Mouse (Mus musculus): ENCODE data around the gene Btbd3. TPM values are rescaled to one million over a fixed set of nuclear protein-coding genes. Genes with fewer than 3 reads are reported as not detected.

Btbd3 gene
- polyA plus RNA-seq, 1 experiment from 2014 or later, result 13.8 TPM

- no peak for DNase-seq (ENCODE audit: low spot score)
- 55% methylated on average over 4 of the region's 4 CpGs for WGBS
- no peaks in the 10 kb centered on the region for H3K36me3 ChIP-seq
- H3K27ac ChIP-seq, result no peak overlapping the region
- no peak overlapping the region for H3K4me3 ChIP-seq
- peaks cover 7% of the 10 kb centered on the region; the same call in 1 of the 2 replicates for H3K4me1 ChIP-seq (replicated peaks)
- H3K27me3 ChIP-seq (ENCODE audit: insufficient read depth, poor library complexity, severe bottlenecking), result no peaks in the 10 kb centered on the region
- no peaks in the 10 kb centered on the region for H3K9me3 ChIP-seq
These were observed 275.6 kb downstream of the Btbd3 start for GRCm38 (mm10) chr2:138531992-138532391.

- 64% methylated on average over 3 of the region's 3 CpGs for WGBS
- Histone ChIP-seq H3K36me3 (no peaks in the 10 kb centered on the region), H3K27me3 (ENCODE audit: insufficient read depth, poor library complexity, severe bottlenecking) (no peaks in the 10 kb centered on the region), H3K27ac (no peak overlapping the region), H3K4me1 (replicated peaks) (no peaks in the 10 kb centered on the region), H3K9me3 (no peaks in the 10 kb centered on the region), H3K4me3 (no peak overlapping the region)
- DNase-seq (ENCODE audit: low spot score), result no peak
These were observed 283.3 kb downstream of the Btbd3 start for GRCm38 (mm10) chr2:138539655-138540054.

- Histone ChIP-seq H3K27ac (no peak overlapping the region), H3K27me3 (ENCODE audit: insufficient read depth, poor library complexity, severe bottlenecking) (no peaks in the 10 kb centered on the region), H3K4me1 (replicated peaks) (no peaks in the 10 kb centered on the region), H3K9me3 (no peaks in the 10 kb centered on the region), H3K4me3 (no peak overlapping the region), H3K36me3 (no peaks in the 10 kb centered on the region)
- WGBS, result 86% methylated on average over 2 of the region's 2 CpGs
- no peak for DNase-seq (ENCODE audit: low spot score)
These were observed 292.6 kb downstream of the Btbd3 start for GRCm38 (mm10) chr2:138548990-138549389.

- WGBS, result 88% methylated on average over 5 of the region's 5 CpGs
- H3K36me3 ChIP-seq, result no peaks in the 10 kb centered on the region
- H3K4me1 ChIP-seq (replicated peaks), result no peaks in the 10 kb centered on the region
- no peaks in the 10 kb centered on the region for H3K27me3 ChIP-seq (ENCODE audit: insufficient read depth, poor library complexity, severe bottlenecking)
- no peaks in the 10 kb centered on the region for H3K9me3 ChIP-seq
- DNase-seq (ENCODE audit: low spot score), result no peak
- no peak overlapping the region for H3K27ac ChIP-seq
- no peak overlapping the region for H3K4me3 ChIP-seq
These were observed 295.2 kb downstream of the Btbd3 start for GRCm38 (mm10) chr2:138551516-138551915.

GRCm38 (mm10) chr2:138555106-138555862, 298.9 kb downstream of the Btbd3 start:
- Histone ChIP-seq H3K27me3 (ENCODE audit: insufficient read depth, poor library complexity, severe bottlenecking) (no peaks in the 10 kb centered on the region), H3K4me3 (no peak overlapping the region), H3K4me1 (replicated peaks) (no peaks in the 10 kb centered on the region), H3K9me3 (no peaks in the 10 kb centered on the region), H3K36me3 (no peaks in the 10 kb centered on the region), H3K27ac (no peak overlapping the region)
- no peak for DNase-seq (ENCODE audit: low spot score)
- 89% methylated on average over 11 of the region's 11 CpGs for whole genome bisulfite sequencing

GRCm38 (mm10) chr2:138585930-138586329, 329.6 kb downstream of the Btbd3 start:
- Histone ChIP-seq H3K4me3 (no peak overlapping the region), H3K4me1 (replicated peaks) (no peaks in the 10 kb centered on the region), H3K36me3 (no peaks in the 10 kb centered on the region), H3K9me3 (no peaks in the 10 kb centered on the region), H3K27ac (no peak overlapping the region), H3K27me3 (ENCODE audit: insufficient read depth, poor library complexity, severe bottlenecking) (no peaks in the 10 kb centered on the region)
- WGBS, result 86% methylated on average over 2 of the region's 2 CpGs
- DNase-seq (ENCODE audit: low spot score), result no peak

DNA sequence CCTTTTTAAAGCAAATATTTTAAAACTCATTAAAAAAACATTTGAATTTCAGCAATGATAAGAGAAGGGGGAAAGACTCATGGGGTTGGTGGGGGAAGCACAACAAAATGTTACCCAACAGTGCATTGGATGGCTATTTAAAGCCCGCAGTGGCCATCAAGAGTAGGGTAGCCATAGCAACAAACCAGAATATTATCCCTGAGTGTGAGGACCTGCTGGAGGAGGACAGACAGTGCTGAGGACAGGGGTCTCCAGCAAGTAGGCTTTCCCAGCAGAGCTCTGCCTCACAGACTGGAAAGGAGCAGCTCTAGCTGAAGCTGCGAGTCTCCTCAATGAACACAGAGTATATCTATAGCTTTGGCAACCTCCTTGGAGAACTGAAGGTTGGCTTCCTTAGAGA, 331.0 kb downstream of the Btbd3 start:
- no peaks in the 10 kb centered on the region for H3K27me3 ChIP-seq (ENCODE audit: insufficient read depth, poor library complexity, severe bottlenecking)
- no peaks in the 10 kb centered on the region for H3K4me1 ChIP-seq (replicated peaks)
- no peak overlapping the region for H3K4me3 ChIP-seq
- H3K27ac ChIP-seq, result no peak overlapping the region
- 86% methylated on average over 2 of the region's 2 CpGs for WGBS
- no peak for DNase-seq (ENCODE audit: low spot score)
- no peaks in the 10 kb centered on the region for H3K9me3 ChIP-seq
- no peaks in the 10 kb centered on the region for H3K36me3 ChIP-seq

DNA sequence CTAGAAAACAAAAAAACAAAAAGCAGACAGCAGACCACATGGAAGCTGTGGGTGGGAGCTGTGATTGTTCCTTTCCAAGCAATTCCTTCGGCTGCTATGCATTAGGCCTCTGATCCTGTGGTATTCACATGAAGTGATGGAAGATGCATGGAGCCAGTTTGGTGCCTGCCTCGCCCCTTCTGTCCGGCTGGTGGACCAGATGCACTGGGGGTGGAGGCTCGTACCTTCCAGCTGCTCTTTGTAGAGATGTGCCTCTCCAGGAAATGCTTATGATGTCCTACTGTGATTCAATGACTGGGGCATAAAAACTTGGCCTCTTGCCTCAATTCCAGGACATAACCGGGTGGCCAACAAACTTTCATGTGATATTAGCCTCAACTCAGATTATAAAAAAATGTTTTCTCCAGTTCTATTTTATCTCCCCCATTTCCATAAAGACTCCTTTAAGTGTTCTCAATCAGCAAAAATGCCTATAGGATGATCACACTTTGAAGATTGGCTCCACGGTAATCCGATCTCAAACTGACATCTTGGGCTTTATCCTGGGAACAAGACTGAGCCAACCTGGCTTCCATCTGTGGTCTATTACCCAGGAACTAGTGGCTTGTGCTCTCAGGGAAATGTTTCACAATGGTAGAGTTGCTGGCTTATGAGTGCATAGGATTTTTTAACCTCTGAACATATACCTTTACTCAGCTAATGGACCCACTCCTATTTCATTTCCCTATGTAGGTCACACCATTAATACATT, 331.6 kb downstream of the Btbd3 start:
- DNase-seq (ENCODE audit: low spot score), result no peak
- Histone ChIP-seq H3K27me3 (ENCODE audit: insufficient read depth, poor library complexity, severe bottlenecking) (no peaks in the 10 kb centered on the region), H3K36me3 (no peaks in the 10 kb centered on the region), H3K27ac (no peak overlapping the region), H3K4me3 (no peak overlapping the region), H3K9me3 (no peaks in the 10 kb centered on the region), H3K4me1 (replicated peaks) (no peaks in the 10 kb centered on the region)
- 81% methylated on average over 7 of the region's 7 CpGs for WGBS

DNA sequence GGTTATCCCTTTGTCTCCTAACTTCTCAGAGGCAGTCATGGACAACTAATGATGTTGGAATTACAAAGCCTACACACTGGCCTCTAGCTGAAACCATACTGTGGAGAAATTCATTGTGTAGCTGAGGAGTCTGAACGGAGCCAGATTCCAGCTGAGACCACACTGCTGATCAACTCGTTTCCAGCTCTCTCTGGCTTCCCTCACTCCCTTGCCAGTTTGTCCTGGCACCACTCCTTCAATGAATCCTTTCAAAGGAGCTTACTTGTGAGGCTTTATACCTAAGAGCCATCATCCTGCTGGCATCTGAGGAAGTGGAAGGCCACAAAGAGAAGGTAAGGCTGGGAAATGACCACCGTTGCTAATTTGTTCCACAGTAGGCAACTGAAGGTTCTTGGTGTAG, 332.7 kb downstream of the Btbd3 start:
- WGBS, result 74% methylated on average over 3 of the region's 3 CpGs

GRCm38 (mm10) chr2:138590307-138590706, 333.9 kb downstream of the Btbd3 start:
- Histone ChIP-seq H3K36me3 (no peaks in the 10 kb centered on the region), H3K27ac (no peak overlapping the region), H3K9me3 (no peaks in the 10 kb centered on the region), H3K27me3 (ENCODE audit: insufficient read depth, poor library complexity, severe bottlenecking) (no peaks in the 10 kb centered on the region), H3K4me1 (replicated peaks) (no peaks in the 10 kb centered on the region), H3K4me3 (no peak overlapping the region)
- WGBS, result 71% methylated on average over 1 of the region's 1 CpGs
- no peak for DNase-seq (ENCODE audit: low spot score)

More for the DNA sequence above, 332.7 kb downstream of the Btbd3 start:
- H3K4me3 ChIP-seq, result no peak overlapping the region
- H3K9me3 ChIP-seq, result no peaks in the 10 kb centered on the region
- H3K27ac ChIP-seq, result no peak overlapping the region
- no peak for DNase-seq (ENCODE audit: low spot score)
- H3K27me3 ChIP-seq (ENCODE audit: insufficient read depth, poor library complexity, severe bottlenecking), result no peaks in the 10 kb centered on the region
- no peaks in the 10 kb centered on the region for H3K4me1 ChIP-seq (replicated peaks)
- H3K36me3 ChIP-seq, result no peaks in the 10 kb centered on the region

GRCm38 (mm10) chr2:138612361-138612760, 356.0 kb downstream of the Btbd3 start:
- Histone ChIP-seq H3K36me3 (no peaks in the 10 kb centered on the region), H3K4me1 (replicated peaks) (no peaks in the 10 kb centered on the region), H3K9me3 (no peaks in the 10 kb centered on the region), H3K4me3 (no peak overlapping the region), H3K27me3 (ENCODE audit: insufficient read depth, poor library complexity, severe bottlenecking) (no peaks in the 10 kb centered on the region), H3K27ac (no peak overlapping the region)
- no peak for DNase-seq (ENCODE audit: low spot score)

GRCm38 (mm10) chr2:138617501-138617900, 361.1 kb downstream of the Btbd3 start:
- no peak overlapping the region for H3K27ac ChIP-seq
- no peaks in the 10 kb centered on the region for H3K9me3 ChIP-seq
- DNase-seq (ENCODE audit: low spot score), result no peak
- H3K4me3 ChIP-seq, result no peak overlapping the region
- H3K4me1 ChIP-seq (replicated peaks), result no peaks in the 10 kb centered on the region
- 89% methylated on average over 5 of the region's 5 CpGs for WGBS
- H3K36me3 ChIP-seq, result no peaks in the 10 kb centered on the region
- H3K27me3 ChIP-seq (ENCODE audit: insufficient read depth, poor library complexity, severe bottlenecking), result no peaks in the 10 kb centered on the region

All from hindbrain, embryonic 10.5 days (tissue).